Mouse (Mus musculus) bone marrow, adult 2 months (tissue): ENCODE data around the gene Hist1h2bm.

Source experiments
- CTCF ChIP-seq: fragments of 200-500 bp; IDR thresholded peaks from 2 replicates; pipeline ENCODE4 v1.5.1; 2011; ENCODE audit warnings: low read length, control low read depth; ENCODE audit not compliant: control insufficient read depth, insufficient read depth
- POLR2A ChIP-seq: fragments of 200-500 bp; IDR thresholded peaks from 2 replicates; pipeline ENCODE4 v1.6.1; 2011; ENCODE audit warnings: low read depth, mild to moderate bottlenecking, control low read depth, low read length, borderline replicate concordance; ENCODE audit not compliant: control insufficient read depth

DNA sequence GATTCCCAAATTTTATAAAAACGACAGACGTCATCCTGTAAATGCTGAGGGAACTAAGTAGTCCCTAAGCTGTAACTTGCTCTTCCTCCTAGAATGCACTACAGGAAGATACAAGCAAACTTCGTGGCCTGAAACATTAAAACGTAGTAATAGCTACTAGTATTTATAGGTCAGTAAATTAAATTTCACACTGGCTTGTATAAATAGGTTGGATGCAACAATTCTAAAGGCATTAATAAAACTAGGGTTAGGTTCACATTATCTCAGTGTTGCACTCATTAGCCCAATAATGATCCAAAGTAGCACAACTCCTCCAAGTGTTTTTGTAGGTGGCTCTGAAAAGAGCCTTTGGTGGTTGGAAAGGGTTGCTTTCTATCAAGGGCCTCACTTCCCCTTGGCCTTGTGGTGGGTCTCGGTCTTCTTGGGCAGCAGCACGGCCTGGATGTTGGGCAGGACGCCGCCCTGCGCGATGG, 31.2 kb downstream of the Hist1h2bm start:
- no peak for TF ChIP-seq POLR2A
- no peak for TF ChIP-seq CTCF
